ENCODE assay signal across 13 mouse cellular contexts in the genomic region with DNA sequence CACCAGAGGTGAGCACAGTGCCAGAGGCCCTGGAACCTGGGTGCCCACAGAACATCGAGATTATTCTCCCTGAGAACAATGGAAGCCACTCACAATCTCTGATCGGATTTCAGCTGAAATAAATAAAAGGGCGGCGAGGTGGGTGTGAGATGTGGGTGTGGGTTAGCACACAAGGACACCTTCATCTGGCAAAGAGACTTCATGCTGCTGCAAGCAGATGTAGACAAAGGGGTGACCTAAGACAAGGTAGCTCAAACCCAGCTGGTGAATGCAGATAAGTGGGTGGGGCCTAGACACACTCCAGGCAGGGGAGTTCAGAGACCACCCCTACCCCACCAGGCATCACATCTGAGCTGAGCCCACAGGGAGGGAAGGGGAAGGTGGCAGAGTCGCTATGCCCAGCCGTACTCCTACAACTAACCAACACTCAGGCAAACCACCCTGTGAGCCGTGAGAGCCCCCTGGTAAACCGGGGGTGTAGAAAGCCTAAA. TPM values are rescaled to one million over a fixed set of nuclear protein-coding genes. Genes with fewer than 3 reads are reported as not detected.
DNase-seq lines count a peak whose midpoint lies in the region; ATAC-seq and TF ChIP-seq lines count a peak whose summit lies in the region.
"Had no signal": no experiment of that assay in that cellular context is flagged by ENCODE, and none has a peak within 500 bp of the region (broad histone marks: within the 10 kb centered on the region; RNA-seq: fewer than 3 reads in every experiment).

No protein-coding gene starts in this region.

- DNase-seq in heart, postnatal 14 days, result no peak
- DNase-seq in midbrain, embryonic 10.5 days (ENCODE audit: low spot score), result no peak
- no peak for DNase-seq in stomach, postnatal 0 days (ENCODE audit: low spot score)
- DNase-seq in adrenal gland, postnatal 36 days, result no peak
- no peak for DNase-seq in lung, postnatal 14 days
- DNase-seq: cerebellum, adult 9-10 months; kidney, adult 8-10 months had no signal

- intact Hi-C loops in heart, postnatal 14 days (cut with DNase I), result no loop called here

- no peak for TF ChIP-seq CTCF in stomach, postnatal 0 days (IDR thresholded peaks at IDR 0.05; ENCODE audit: low read depth)

- WGBS in heart, embryonic 12.5 days, result 48% methylated on average over 8 of the region's 8 CpGs
- 59% methylated on average over 8 of the region's 8 CpGs for WGBS in midbrain, embryonic 10.5 days
- 53% methylated on average over 8 of the region's 8 CpGs for WGBS in midbrain, embryonic 16.5 days
- WGBS in intestine, embryonic 15.5 days, result 64% methylated on average over 8 of the region's 8 CpGs
- 33% methylated on average over 8 of the region's 8 CpGs for WGBS in stomach, postnatal 0 days

- no peaks in the 10 kb centered on the region for H3K9me3 ChIP-seq in heart, embryonic 12.5 days (replicated peaks)
- no peaks in the 10 kb centered on the region for H3K9me3 ChIP-seq in midbrain, embryonic 10.5 days (replicated peaks)
- no peaks in the 10 kb centered on the region for H3K9me3 ChIP-seq in midbrain, embryonic 16.5 days (replicated peaks; ENCODE audit: control insufficient read depth, low read length, poor library complexity, severe bottlenecking)
- no peaks in the 10 kb centered on the region for H3K9me3 ChIP-seq in intestine, embryonic 15.5 days
- H3K9me3 ChIP-seq in stomach, postnatal 0 days (ENCODE audit: control insufficient read depth, low read length), result no peaks in the 10 kb centered on the region
- H3K9me3 ChIP-seq: forebrain, embryonic 15.5 days; hindbrain, embryonic 12.5 days; liver, embryonic 15.5 days had no signal

- H3K27ac ChIP-seq in heart, embryonic 12.5 days (ENCODE audit: poor library complexity, severe bottlenecking), result peak overlapping the region; percentile 43
- peak overlapping the region; percentile 33 for H3K27ac ChIP-seq in midbrain, embryonic 10.5 days (replicated peaks)
- no peak overlapping the region for H3K27ac ChIP-seq in midbrain, embryonic 16.5 days (ENCODE audit: low read length)
- H3K27ac ChIP-seq in intestine, embryonic 15.5 days, result peak overlapping the region; percentile 56; the same call in 1 of the 2 replicates
- peak overlapping the region; percentile 71 for H3K27ac ChIP-seq in stomach, postnatal 0 days (replicated peaks)
- H3K27ac ChIP-seq: forebrain, embryonic 15.5 days; hindbrain, embryonic 12.5 days; liver, embryonic 15.5 days had no signal

- peaks cover 7% of the 10 kb centered on the region; the same call in 1 of the 2 replicates for H3K36me3 ChIP-seq in heart, embryonic 12.5 days
- no peaks in the 10 kb centered on the region for H3K36me3 ChIP-seq in midbrain, embryonic 10.5 days
- H3K36me3 ChIP-seq in midbrain, embryonic 16.5 days (ENCODE audit: control insufficient read depth, insufficient read depth, low read length), result no peaks in the 10 kb centered on the region
- no peaks in the 10 kb centered on the region for H3K36me3 ChIP-seq in intestine, embryonic 15.5 days
- H3K36me3 ChIP-seq in stomach, postnatal 0 days (ENCODE audit: control insufficient read depth, insufficient read depth, low read length), result no peaks in the 10 kb centered on the region
- H3K36me3 ChIP-seq: forebrain, embryonic 15.5 days; hindbrain, embryonic 12.5 days; liver, embryonic 15.5 days had no signal

- no peak overlapping the region for H3K4me3 ChIP-seq in heart, embryonic 12.5 days
- no peak overlapping the region for H3K4me3 ChIP-seq in midbrain, embryonic 10.5 days
- no peak overlapping the region for H3K4me3 ChIP-seq in midbrain, embryonic 16.5 days (ENCODE audit: low read depth, low read length)
- no peak overlapping the region for H3K4me3 ChIP-seq in intestine, embryonic 15.5 days (replicated peaks)
- H3K4me3 ChIP-seq in stomach, postnatal 0 days (ENCODE audit: low read depth, low read length), result no peak overlapping the region
- H3K4me3 ChIP-seq: forebrain, embryonic 15.5 days; hindbrain, embryonic 12.5 days; liver, embryonic 15.5 days had no signal

- peak overlapping the region; percentile 25 for H3K4me2 ChIP-seq in heart, embryonic 12.5 days
- H3K4me2 ChIP-seq in midbrain, embryonic 16.5 days (ENCODE audit: low read length), result no peak overlapping the region
- no peak overlapping the region for H3K4me2 ChIP-seq in intestine, embryonic 15.5 days (replicated peaks)
- peak overlapping the region; percentile 23; the same call in 1 of the 2 replicates for H3K4me2 ChIP-seq in stomach, postnatal 0 days (replicated peaks; ENCODE audit: low read depth)
- H3K4me2 ChIP-seq: forebrain, embryonic 15.5 days; hindbrain, embryonic 12.5 days; liver, embryonic 15.5 days had no signal

- H3K9ac ChIP-seq in heart, embryonic 12.5 days, result no peak overlapping the region
- H3K9ac ChIP-seq in midbrain, embryonic 16.5 days (ENCODE audit: low read depth, low read length), result no peak overlapping the region
- no peak overlapping the region for H3K9ac ChIP-seq in intestine, embryonic 15.5 days
- no peak overlapping the region for H3K9ac ChIP-seq in stomach, postnatal 0 days (ENCODE audit: low read length)
- H3K9ac ChIP-seq: forebrain, embryonic 15.5 days; hindbrain, embryonic 12.5 days; liver, embryonic 15.5 days had no signal

- no peak for ATAC-seq in heart, embryonic 12.5 days (ENCODE audit: insufficient number of reproducible peaks, low FRiP score)
- ATAC-seq in midbrain, embryonic 16.5 days, result no peak
- no peak; the same call in 1 of the 2 replicates for ATAC-seq in intestine, embryonic 15.5 days
- no peak for ATAC-seq in stomach, postnatal 0 days (ENCODE audit: low FRiP score, low TSS enrichment)

- peaks cover 96% of the 10 kb centered on the region for H3K4me1 ChIP-seq in heart, embryonic 12.5 days (replicated peaks)
- peaks cover 41% of the 10 kb centered on the region for H3K4me1 ChIP-seq in midbrain, embryonic 10.5 days
- 0 out of 2 replicates have a peak, but pooled peaks cover 3% of the 10 kb centered on the region for H3K4me1 ChIP-seq in midbrain, embryonic 16.5 days (ENCODE audit: control insufficient read depth, insufficient read depth, low read length)
- H3K4me1 ChIP-seq in intestine, embryonic 15.5 days (replicated peaks), result peaks cover 80% of the 10 kb centered on the region
- H3K4me1 ChIP-seq in stomach, postnatal 0 days (replicated peaks; ENCODE audit: control insufficient read depth, insufficient read depth), result peaks cover 34% of the 10 kb centered on the region

- no peak for TF ChIP-seq EP300 in stomach, postnatal 0 days (optimal IDR thresholded peaks at IDR 0.05)

- H3K27me3 ChIP-seq in heart, embryonic 12.5 days (replicated peaks), result no peaks in the 10 kb centered on the region
- H3K27me3 ChIP-seq in midbrain, embryonic 10.5 days (ENCODE audit: low read depth, poor library complexity, severe bottlenecking), result no peaks in the 10 kb centered on the region
- no peaks in the 10 kb centered on the region for H3K27me3 ChIP-seq in midbrain, embryonic 16.5 days (ENCODE audit: control insufficient read depth, insufficient read depth, low read depth, low read length)
- H3K27me3 ChIP-seq in intestine, embryonic 15.5 days (replicated peaks), result no peaks in the 10 kb centered on the region
- no peaks in the 10 kb centered on the region for H3K27me3 ChIP-seq in stomach, postnatal 0 days (ENCODE audit: control insufficient read depth, insufficient read depth, low read length)
- H3K27me3 ChIP-seq: forebrain, embryonic 15.5 days; hindbrain, embryonic 12.5 days; liver, embryonic 15.5 days had no signal

RNA-seq across cellular contexts. Expression of a gene that starts 35.9 kb away (rescaled TPM):
- 63.6 and 65.0 TPM in 2 replicates for polyA plus RNA-seq in heart, embryonic 12.5 days (2016; fragmentation: Nextera tagmentation; extraction: Ambion mirVana)
- total RNA-seq in heart, postnatal 14 days (2021), result 10 to 100 TPM; 49.7 to 51.0 TPM
- polyA plus RNA-seq in midbrain, embryonic 10.5 days (2016; fragmentation: Nextera tagmentation; extraction: Ambion mirVana), result 23.1 and 24.9 TPM in 2 replicates
- polyA plus RNA-seq in midbrain, embryonic 16.5 days (2015; fragmentation: Nextera tagmentation; extraction: Ambion mirVana), result 6.3 and 6.6 TPM in 2 replicates
- polyA plus RNA-seq in intestine, embryonic 15.5 days (2015; fragmentation: Nextera tagmentation; extraction: Ambion mirVana), result 51.2 and 53.6 TPM in 2 replicates
- polyA plus RNA-seq in stomach, postnatal 0 days (2015; fragmentation: Nextera tagmentation; extraction: Ambion mirVana), result 32.2 and 36.8 TPM in 2 replicates
- total RNA-seq in adrenal gland, postnatal 36 days (2021), result 10 to 100 TPM; 31.2 to 46.1 TPM

Comparison
In these comparisons a context has a peak if more than half of its experiments do, and no peak if none do; other contexts are left out.
1. H3K4me2 ChIP-seq: peak in heart, embryonic 12.5 days (single experiment) and stomach, postnatal 0 days (single experiment); none in midbrain, embryonic 16.5 days (single experiment) and intestine, embryonic 15.5 days (single experiment).